Mouse (Mus musculus): Measurements from ENCODE around the gene Brk1. TPM values are rescaled to one million over a fixed set of nuclear protein-coding genes. Genes with fewer than 3 reads are reported as not detected.

Brk1 gene
- total and polyA plus RNA-seq, 2 experiments from 2014 or later, result 210 to 284 TPM

DNA sequence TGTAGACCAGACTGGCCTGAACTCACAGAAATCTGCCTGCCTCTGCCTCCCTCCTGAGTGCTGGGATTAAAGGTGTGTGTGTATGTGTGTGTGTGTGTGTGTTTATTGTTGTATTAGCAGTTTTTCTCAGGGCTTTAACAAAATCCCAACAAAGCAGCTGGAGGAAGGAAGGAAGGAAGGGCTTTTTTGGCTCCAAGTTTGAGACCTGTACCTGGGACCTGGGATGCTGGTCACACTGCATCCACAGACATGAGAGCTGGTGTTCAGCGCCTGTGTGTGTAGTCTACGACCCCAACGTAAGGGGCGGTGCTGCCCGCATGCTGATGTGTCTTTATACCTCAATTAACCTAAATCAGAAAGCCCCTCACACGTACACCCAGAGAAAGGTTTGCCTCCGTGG, 49.0 kb downstream of the Brk1 start:
- no peaks in the 10 kb centered on the region for H3K27me3 ChIP-seq (ENCODE audit: insufficient read depth, low read length)
- DNase-seq (ENCODE audit: low spot score), result no peak
- WGBS, result 92% methylated on average over 7 of the region's 7 CpGs
- no peak overlapping the region for H3K4me2 ChIP-seq (ENCODE audit: low read depth, low read length, poor library complexity, severe bottlenecking)
- H3K9ac ChIP-seq (replicated peaks; ENCODE audit: low read length, poor library complexity, severe bottlenecking), result no peak overlapping the region
- ATAC-seq (ENCODE audit: low FRiP score), result no peak
- no peak overlapping the region for H3K27ac ChIP-seq (ENCODE audit: low read depth, low read length)
- no peaks in the 10 kb centered on the region for H3K9me3 ChIP-seq (ENCODE audit: low read length)
- no peak for TF ChIP-seq CTCF (IDR thresholded peaks at IDR 0.05)
- H3K4me3 ChIP-seq (ENCODE audit: low read depth, low read length), result no peak overlapping the region
- H3K36me3 ChIP-seq (ENCODE audit: insufficient read depth, low read length), result no peaks in the 10 kb centered on the region
- H3K4me1 ChIP-seq (ENCODE audit: insufficient read depth, low read length), result no peaks in the 10 kb centered on the region

DNA sequence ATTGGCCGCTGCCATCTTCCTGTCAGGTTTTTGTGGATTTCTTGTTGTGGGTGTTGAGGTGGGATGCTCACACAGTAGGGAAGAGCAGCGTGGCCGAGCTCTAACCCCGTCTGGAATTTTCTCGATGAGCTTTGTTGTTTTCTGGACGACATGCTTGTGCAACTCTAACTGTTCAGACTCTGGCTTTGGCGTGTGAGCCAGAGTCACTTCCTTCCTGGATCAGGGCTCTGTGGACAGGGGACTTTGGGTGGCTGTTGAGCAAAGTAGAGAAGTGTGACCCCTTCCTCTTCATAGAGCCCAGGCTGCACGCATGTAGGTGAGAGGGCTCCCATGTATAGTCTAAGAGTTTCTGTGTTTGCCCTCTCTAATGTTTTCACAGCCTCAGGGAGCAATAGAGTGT, 49.5 kb downstream of the Brk1 start:
- Histone ChIP-seq H3K36me3 (ENCODE audit: insufficient read depth, low read length) (no peaks in the 10 kb centered on the region), H3K27ac (ENCODE audit: low read depth, low read length) (no peak overlapping the region), H3K27me3 (ENCODE audit: insufficient read depth, low read length) (no peaks in the 10 kb centered on the region), H3K4me1 (ENCODE audit: insufficient read depth, low read length) (no peaks in the 10 kb centered on the region), H3K4me3 (ENCODE audit: low read depth, low read length) (no peak overlapping the region), H3K9me3 (ENCODE audit: low read length) (no peaks in the 10 kb centered on the region), H3K4me2 (ENCODE audit: low read depth, low read length, poor library complexity, severe bottlenecking) (no peak overlapping the region), H3K9ac (replicated peaks; ENCODE audit: low read length, poor library complexity, severe bottlenecking) (no peak overlapping the region)
- ATAC-seq (ENCODE audit: low FRiP score), result no peak
- 83% methylated on average over 8 of the region's 8 CpGs for WGBS
- TF ChIP-seq CTCF (IDR thresholded peaks at IDR 0.05), result no peak
- DNase-seq (ENCODE audit: low spot score), result no peak

GRCm38 (mm10) chr6:113654753-113655397, 50.3 kb downstream of the Brk1 start:
- Histone ChIP-seq H3K27ac (ENCODE audit: low read depth, low read length) (no peak overlapping the region), H3K36me3 (ENCODE audit: insufficient read depth, low read length) (no peaks in the 10 kb centered on the region), H3K27me3 (ENCODE audit: insufficient read depth, low read length) (no peaks in the 10 kb centered on the region), H3K9ac (replicated peaks; ENCODE audit: low read length, poor library complexity, severe bottlenecking) (no peak overlapping the region), H3K4me3 (ENCODE audit: low read depth, low read length) (no peak overlapping the region), H3K9me3 (ENCODE audit: low read length) (no peaks in the 10 kb centered on the region), H3K4me2 (ENCODE audit: low read depth, low read length, poor library complexity, severe bottlenecking) (no peak overlapping the region), H3K4me1 (ENCODE audit: insufficient read depth, low read length) (no peaks in the 10 kb centered on the region)
- DNase-seq (ENCODE audit: low spot score) (no peak), ATAC-seq (ENCODE audit: low FRiP score) (no peak)
- no peak for TF ChIP-seq CTCF (IDR thresholded peaks at IDR 0.05)
- WGBS, result 87% methylated on average over 16 of the region's 16 CpGs

DNA sequence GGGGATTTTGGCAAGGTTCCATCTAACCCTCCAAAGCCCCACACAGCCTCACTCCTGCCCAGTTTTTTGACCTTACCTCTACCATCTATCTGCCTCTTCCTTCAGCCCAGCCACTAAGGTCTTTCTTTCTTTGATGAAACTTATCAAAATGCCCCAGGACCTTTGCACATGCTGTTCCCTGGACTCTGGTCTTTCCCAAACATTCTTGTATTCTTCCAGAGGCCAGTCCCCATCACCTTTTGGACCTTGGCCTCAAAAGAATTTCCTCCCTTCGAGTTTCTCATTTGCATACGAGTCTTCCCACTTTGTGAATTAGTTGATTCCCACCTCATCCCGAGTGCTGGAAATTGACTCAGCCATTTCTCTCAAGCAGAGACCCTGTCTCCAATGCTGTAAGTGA, 50.9 kb downstream of the Brk1 start:
- ATAC-seq (ENCODE audit: low FRiP score) (no peak), DNase-seq (ENCODE audit: low spot score) (no peak)
- H3K4me2 ChIP-seq (ENCODE audit: low read depth, low read length, poor library complexity, severe bottlenecking), result no peak overlapping the region
- H3K4me3 ChIP-seq (ENCODE audit: low read depth, low read length), result no peak overlapping the region
- no peaks in the 10 kb centered on the region for H3K9me3 ChIP-seq (ENCODE audit: low read length)
- WGBS, result 93% methylated on average over 3 of the region's 3 CpGs
- no peaks in the 10 kb centered on the region for H3K36me3 ChIP-seq (ENCODE audit: insufficient read depth, low read length)
- H3K27me3 ChIP-seq (ENCODE audit: insufficient read depth, low read length), result no peaks in the 10 kb centered on the region
- H3K4me1 ChIP-seq (ENCODE audit: insufficient read depth, low read length), result no peaks in the 10 kb centered on the region
- no peak for TF ChIP-seq CTCF (IDR thresholded peaks at IDR 0.05)
- no peak overlapping the region for H3K9ac ChIP-seq (replicated peaks; ENCODE audit: low read length, poor library complexity, severe bottlenecking)
- no peak overlapping the region for H3K27ac ChIP-seq (ENCODE audit: low read depth, low read length)

- Histone ChIP-seq H3K9ac (replicated peaks; ENCODE audit: low read length, poor library complexity, severe bottlenecking) (no peak overlapping the region), H3K4me2 (ENCODE audit: low read depth, low read length, poor library complexity, severe bottlenecking) (no peak overlapping the region), H3K27me3 (ENCODE audit: insufficient read depth, low read length) (no peaks in the 10 kb centered on the region), H3K4me3 (ENCODE audit: low read depth, low read length) (no peak overlapping the region), H3K36me3 (ENCODE audit: insufficient read depth, low read length) (no peaks in the 10 kb centered on the region), H3K4me1 (ENCODE audit: insufficient read depth, low read length) (no peaks in the 10 kb centered on the region), H3K9me3 (ENCODE audit: low read length) (no peaks in the 10 kb centered on the region), H3K27ac (ENCODE audit: low read depth, low read length) (no peak overlapping the region)
- DNase-seq (ENCODE audit: low spot score) (no peak), ATAC-seq (ENCODE audit: low FRiP score) (no peak)
- TF ChIP-seq CTCF (IDR thresholded peaks at IDR 0.05), result no peak
- WGBS, result 79% methylated on average over 6 of the region's 6 CpGs
Measured at GRCm38 (mm10) chr6:113656847-113657246, 52.3 kb downstream of the Brk1 start.

DNA sequence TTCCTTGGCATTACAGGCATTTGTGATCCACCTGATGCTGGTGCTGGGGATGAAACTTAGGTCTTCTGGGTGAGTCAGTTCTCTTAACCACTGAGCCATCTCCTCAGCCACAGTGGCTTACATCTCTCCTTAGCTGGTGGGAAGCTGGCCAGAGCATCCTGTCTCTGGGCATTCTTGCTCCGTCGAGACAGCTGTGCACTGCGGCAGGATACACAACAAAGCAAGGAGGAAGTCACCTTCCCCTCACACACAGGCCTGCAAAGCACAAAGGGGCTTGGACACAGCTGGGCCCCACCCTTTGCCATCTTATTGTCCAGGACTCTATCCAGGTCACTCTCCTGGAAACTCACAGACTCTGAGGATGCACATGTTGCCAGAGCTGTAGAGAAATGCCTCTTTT, 53.7 kb downstream of the Brk1 start:
- DNase-seq (ENCODE audit: low spot score) (no peak), ATAC-seq (ENCODE audit: low FRiP score) (no peak)
- Histone ChIP-seq H3K9ac (replicated peaks; ENCODE audit: low read length, poor library complexity, severe bottlenecking) (no peak overlapping the region), H3K27me3 (ENCODE audit: insufficient read depth, low read length) (no peaks in the 10 kb centered on the region), H3K36me3 (ENCODE audit: insufficient read depth, low read length) (no peaks in the 10 kb centered on the region), H3K4me2 (ENCODE audit: low read depth, low read length, poor library complexity, severe bottlenecking) (no peak overlapping the region), H3K27ac (ENCODE audit: low read depth, low read length) (no peak overlapping the region), H3K4me3 (ENCODE audit: low read depth, low read length) (no peak overlapping the region), H3K9me3 (ENCODE audit: low read length) (no peaks in the 10 kb centered on the region), H3K4me1 (ENCODE audit: insufficient read depth, low read length) (no peaks in the 10 kb centered on the region)
- WGBS, result 60% methylated on average over 3 of the region's 3 CpGs
- TF ChIP-seq CTCF (IDR thresholded peaks at IDR 0.05), result no peak

Data from midbrain, postnatal 0 days (tissue).